Mouse (Mus musculus) spleen, adult 2 months (tissue): Measurements from ENCODE around the gene Pigl.

Experiments
- CTCF ChIP-seq: fragments of 200-500 bp; IDR thresholded peaks from 2 replicates; pipeline ENCODE4 v1.5.1; 2011; ENCODE audit warnings: mild to moderate bottlenecking, inconsistent platforms; ENCODE audit not compliant: insufficient read depth, insufficient read length, insufficient replicate concordance; ENCODE audit errors: extremely low read depth
- POLR2A ChIP-seq: fragments of 200-500 bp; IDR thresholded peaks from 2 replicates; pipeline ENCODE4 v1.6.1; 2011; ENCODE audit warnings: low read depth, low read length, inconsistent platforms

- TF ChIP-seq CTCF (no peak), POLR2A (no peak)
Measured at GRCm38 (mm10) chr11:62538321-62539088, 80.2 kb downstream of the Pigl start.
